Mouse (Mus musculus) MN1 (cell line): ENCODE measurements around the gene Tdp2.
"Not testable (repeated sequence)": the region's sequence is repeated elsewhere in the genome, so short reads cannot be mapped to it uniquely, and the experiment has no call there.

ENCODE experiments used
- DNase-seq: peaks from one replicate; pipeline ENCODE4 v3.0.0-alpha.2; 2016; ENCODE audit warnings: low spot score

Gene Tdp2

DNA sequence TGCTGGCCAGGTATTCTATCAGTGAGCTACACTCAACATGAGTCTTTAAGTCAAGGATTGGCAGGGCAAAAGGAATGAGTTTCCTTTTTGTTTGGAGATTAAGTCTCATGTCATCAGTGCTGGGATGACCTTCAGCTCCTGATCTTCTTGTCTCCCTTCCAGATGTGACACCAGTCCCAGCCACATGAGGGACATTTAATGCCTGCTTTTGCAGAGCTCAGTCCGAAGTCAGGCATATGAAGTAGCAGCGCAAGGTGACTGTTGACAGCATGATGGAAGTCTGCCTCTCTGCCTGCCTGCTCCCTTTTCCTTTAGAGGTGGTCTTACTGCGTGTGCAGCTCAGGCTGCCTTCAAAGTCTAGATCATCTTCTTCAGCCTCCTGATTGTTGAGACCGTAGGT, 6.8 kb upstream of the Tdp2 start:
- no peak for DNase-seq

DNA sequence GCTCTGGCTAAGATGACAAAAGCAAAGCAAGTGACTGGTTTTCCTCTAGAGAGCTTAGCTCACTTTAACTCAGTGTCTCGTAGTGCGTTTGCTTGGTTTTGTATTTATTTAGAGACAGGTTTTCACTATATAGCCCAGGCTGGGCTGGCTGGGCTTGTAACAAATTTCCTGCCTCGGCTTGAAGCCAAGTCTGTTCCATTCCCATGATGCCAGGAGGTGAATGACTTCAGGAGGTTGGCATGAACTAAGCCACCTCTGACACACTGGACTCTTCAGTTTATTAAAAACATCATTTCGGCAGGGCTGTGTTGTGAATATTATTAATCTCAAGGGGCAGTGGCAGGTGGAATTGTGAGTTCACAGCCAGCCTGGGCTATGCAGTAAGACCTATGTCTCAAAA, 5.9 kb upstream of the Tdp2 start:
- DNase-seq, result no peak

DNA sequence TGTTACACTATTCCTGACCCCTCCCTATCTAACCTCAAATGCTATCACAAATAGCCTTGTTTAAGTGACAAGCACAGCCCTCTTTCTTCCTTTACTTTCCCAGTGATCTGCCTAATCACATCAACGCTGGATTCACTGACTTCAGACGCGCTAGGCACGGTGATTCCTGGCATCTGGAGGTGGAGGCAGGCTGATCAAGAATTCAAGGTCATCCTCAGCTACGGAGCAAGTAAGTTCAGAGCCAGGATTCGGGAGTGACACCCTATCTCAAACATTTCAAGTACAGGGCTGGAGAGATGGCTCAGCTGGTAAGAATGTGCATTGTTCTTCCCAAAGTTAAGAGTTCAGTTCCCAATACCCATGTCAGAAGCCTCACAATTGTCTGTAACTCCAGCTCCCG, 5.4 kb upstream of the Tdp2 start:
- no peak for DNase-seq

DNA sequence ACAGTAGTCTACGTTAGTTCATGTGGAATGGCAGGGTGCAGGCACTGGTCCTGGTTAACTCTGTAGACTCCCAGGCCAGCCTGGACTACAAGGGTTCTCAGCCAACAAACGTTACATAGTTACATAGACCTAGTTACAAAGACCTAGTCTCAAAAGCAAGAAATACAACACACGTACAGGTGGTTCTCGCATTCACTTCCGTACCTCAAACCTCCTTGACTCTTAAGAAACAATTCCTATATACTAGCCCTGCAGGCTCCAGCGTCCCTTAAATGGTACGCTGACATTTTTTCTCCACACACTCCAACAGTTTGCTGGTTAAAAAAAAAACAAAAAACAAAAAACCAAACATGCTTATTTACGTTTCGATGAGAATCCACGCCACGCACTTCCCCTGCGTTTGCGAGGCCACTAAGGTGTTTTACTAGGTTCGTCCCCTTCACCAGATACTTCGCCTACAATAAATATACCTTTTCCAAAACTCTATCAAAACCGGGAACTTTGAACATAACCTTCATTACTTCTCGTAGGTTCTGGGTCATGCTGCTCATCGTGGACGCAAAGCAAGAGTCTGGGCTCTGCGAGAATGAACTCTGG, 625 bp upstream of the Tdp2 start:
- DNase-seq, result no peak

DNA sequence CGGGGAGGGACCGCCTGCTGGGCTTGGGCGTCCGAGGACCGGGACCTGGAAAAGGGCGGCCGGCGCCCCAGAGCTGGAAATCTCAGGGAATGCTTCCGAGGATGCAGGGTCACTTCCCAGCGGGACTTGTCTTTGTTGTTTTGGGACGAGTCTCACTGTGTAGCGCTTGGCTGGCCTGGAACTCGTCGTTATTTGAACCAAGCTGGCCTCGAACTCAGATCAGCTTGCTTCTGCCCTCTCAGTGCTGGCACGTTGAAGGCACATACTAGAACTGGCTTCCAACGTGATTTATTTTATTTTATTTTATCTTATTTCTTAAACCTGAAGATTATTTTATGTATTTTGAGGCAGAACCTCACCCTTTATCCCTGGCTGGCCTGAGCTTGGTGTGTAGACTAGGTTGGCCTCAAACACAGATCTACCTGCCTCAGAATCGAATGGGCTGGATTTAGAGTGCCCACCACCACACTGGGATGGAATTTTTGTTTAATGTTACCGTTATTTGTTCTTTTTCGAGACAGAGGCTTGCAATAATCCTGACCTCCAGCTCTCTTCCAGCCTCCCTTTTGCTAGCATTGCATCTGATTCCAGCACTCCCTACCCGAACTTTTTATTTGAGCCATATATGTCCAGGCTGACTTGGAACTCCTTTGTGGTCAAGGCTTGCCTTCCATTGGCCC, 792 bp downstream of the Tdp2 start:
- no peak for DNase-seq

DNA sequence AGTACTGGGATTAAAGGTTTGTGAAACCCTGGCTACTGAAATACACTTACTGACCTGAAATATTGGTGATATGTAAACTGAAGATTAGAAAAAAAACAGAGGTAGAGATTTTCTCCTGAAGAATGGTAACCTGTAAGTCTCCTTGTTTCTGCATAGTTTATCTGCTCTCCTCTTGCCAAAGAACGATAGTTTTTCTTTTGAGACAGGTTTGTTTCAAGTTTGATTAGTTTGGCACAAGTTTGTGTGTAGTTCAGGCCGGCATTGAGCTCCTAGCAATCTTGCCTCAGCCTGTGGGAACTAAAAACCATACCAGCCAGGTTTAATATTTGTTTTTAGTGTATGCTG, 1.3 kb downstream of the Tdp2 start:
- DNase-seq, result no peak

- not testable (repeated sequence) for DNase-seq
Measured at GRCm38 (mm10) chr13:24837765-24838164, 6.3 kb downstream of the Tdp2 start.

- DNase-seq, result no peak
Measured at GRCm38 (mm10) chr13:24839831-24840230, 8.4 kb downstream of the Tdp2 start.

- DNase-seq, result no peak
Measured at GRCm38 (mm10) chr13:24841702-24842101, 10.2 kb downstream of the Tdp2 start.

GRCm38 (mm10) chr13:24844983-24845955, 13.8 kb downstream of the Tdp2 start, which contains the start of gene D130043K22Rik:
TSS of gene D130043K22Rik (plus strand) at chr13:24845135.
- DNase-seq, result no peak

DNA sequence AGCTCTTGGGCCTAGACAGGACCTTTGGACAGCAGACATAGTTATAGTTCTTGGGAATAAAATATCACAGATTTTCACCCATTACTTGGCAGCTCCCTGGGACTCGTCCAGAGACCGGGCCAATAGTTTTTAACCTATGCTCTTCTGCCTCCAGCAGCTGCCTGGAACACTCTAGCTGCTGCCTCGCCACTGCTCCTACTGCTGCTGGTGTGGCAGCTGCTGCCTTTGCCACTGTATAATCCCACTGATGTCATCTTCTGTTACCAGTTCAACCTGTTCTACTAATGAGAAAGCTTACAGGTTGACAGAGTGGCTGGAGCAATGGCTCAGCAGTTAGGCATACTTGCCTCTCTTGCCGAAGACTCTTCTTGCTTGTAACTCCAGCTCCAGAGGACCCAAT, 17.8 kb downstream of the Tdp2 start:
- no peak for DNase-seq

DNA sequence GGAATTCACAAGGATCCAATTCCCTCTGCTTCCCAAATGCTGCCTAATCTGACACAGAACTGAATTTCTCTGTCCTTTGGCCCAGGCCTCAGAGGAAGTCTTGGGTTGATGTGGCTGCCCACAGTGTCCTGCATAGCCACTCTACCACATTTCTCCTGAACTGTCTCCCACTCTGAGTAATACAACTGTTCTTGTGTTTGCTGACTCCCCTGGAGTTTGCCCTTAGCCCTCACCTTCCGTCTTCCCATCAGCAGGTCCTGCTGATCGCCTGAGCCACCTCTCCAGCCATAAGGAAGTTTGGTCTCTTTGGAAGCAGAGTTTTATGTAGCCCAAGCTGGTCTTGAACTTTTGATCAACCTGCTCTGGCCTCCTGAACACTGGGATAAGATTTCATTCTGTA, 20.5 kb downstream of the Tdp2 start:
- DNase-seq, result no peak

- DNase-seq, result no peak
Measured at GRCm38 (mm10) chr13:24852570-24852969, 21.1 kb downstream of the Tdp2 start.

- DNase-seq, result no peak
Measured at GRCm38 (mm10) chr13:24859115-24859514, 27.6 kb downstream of the Tdp2 start.

DNA sequence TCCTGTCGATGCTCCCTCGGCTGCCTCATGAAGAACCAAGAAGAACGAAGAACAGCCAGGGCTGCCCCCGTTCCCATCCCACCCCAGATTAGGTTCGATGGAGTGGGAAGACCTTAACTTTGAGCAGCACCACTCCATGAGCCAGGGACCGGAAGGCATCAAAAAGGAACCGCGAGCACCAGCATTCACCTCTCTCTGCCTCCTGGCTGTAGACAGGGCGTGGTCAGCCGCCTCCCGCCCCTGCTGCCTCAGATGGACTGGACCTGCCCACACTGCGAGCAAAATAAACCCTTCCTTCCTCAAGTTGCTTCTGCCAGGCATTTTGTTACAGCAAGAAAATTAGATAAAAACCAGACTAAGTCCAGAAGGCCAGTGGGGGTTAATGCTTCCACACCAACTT, 29.6 kb downstream of the Tdp2 start:
- DNase-seq, result no peak

DNA sequence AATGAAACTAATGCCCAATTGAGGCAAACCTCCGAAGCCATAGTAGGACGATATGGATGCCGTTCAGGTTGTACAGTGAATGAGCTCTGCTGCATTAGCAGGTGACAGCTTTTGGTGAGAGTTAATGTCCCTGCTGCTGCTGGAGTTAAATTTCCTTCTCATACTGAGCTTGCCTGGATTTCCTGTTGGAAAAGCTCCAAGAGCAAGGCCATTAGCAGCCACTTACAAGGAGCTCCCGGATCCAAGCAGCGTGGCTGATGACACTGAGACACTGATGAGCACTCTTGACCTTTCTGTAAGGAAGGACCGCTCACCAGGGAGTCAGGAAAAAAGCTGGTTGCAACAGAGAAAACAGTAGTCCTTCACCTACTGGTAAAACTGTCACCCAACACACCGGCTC, 30.5 kb downstream of the Tdp2 start:
- peak; percentile 11 for DNase-seq

GRCm38 (mm10) chr13:24862520-24862919, 31.0 kb downstream of the Tdp2 start:
- no peak for DNase-seq

- no peak for DNase-seq
Measured at GRCm38 (mm10) chr13:24866430-24867402, 35.2 kb downstream of the Tdp2 start.

GRCm38 (mm10) chr13:24867789-24868188, 36.3 kb downstream of the Tdp2 start:
- DNase-seq, result no peak

GRCm38 (mm10) chr13:24868233-24868632, 36.8 kb downstream of the Tdp2 start:
- DNase-seq, result no peak

- no peak for DNase-seq
Measured at GRCm38 (mm10) chr13:24879359-24880040, 48.0 kb downstream of the Tdp2 start.
